Mouse (Mus musculus) embryonic facial prominence, embryonic 15.5 days (tissue): Measurements from ENCODE around the gene Sigmar1. TPM values are rescaled to one million over a fixed set of nuclear protein-coding genes. Genes with fewer than 3 reads are reported as not detected.
A peak's percentile ranks its signal among the peaks of the same experiment; 100 is the strongest.
"Not testable (repeated sequence)": the region's sequence is repeated elsewhere in the genome, so short reads cannot be mapped to it uniquely, and the experiment has no call there.

Source experiments
- ATAC-seq: fragments of 200-750 bp; cut with Nextera tagmentation; 2 replicates; pipeline ENCODE4 v1.8.0; 2017; ENCODE audit warnings: low read depth, moderate TSS enrichment; ENCODE audit not compliant: insufficient number of reproducible peaks, low FRiP score, low TSS enrichment
- H3K27ac ChIP-seq: fragments of 300-500 bp; sonication (generic); replicated peaks from 2 replicates; pipeline ENCODE4 v1.5.1; 2015; ENCODE audit warnings: mild to moderate bottlenecking, inconsistent platforms
- H3K27me3 ChIP-seq: fragments of 300-500 bp; sonication (generic); 2 replicates; pipeline ENCODE4 v1.6.1; 2015; ENCODE audit warnings: inconsistent platforms
- H3K36me3 ChIP-seq: fragments of 300-500 bp; sonication (generic); 2 replicates; pipeline ENCODE4 v1.6.1; 2015; ENCODE audit warnings: mild to moderate bottlenecking, inconsistent platforms
- H3K4me1 ChIP-seq: fragments of 300-500 bp; sonication (generic); 2 replicates; pipeline ENCODE4 v1.6.1; 2015; ENCODE audit warnings: inconsistent platforms
- H3K4me2 ChIP-seq: fragments of 300-500 bp; sonication (generic); replicated peaks from 2 replicates; pipeline ENCODE4 v1.6.1; 2015; ENCODE audit warnings: mild to moderate bottlenecking, inconsistent platforms
- H3K4me3 ChIP-seq: fragments of 300-500 bp; sonication (generic); replicated peaks from 2 replicates; pipeline ENCODE4 v1.5.1; 2015; ENCODE audit warnings: mild to moderate bottlenecking, inconsistent platforms
- H3K9ac ChIP-seq: fragments of 300-500 bp; sonication (generic); 2 replicates; pipeline ENCODE4 v1.6.1; 2015; ENCODE audit warnings: inconsistent platforms
- H3K9me3 ChIP-seq: fragments of 300-500 bp; sonication (generic); replicated peaks from 2 replicates; pipeline ENCODE4 v1.6.1; 2016; ENCODE audit warnings: inconsistent platforms
- WGBS: fragments of 180-500 bp; shearing (Covaris S2); methylation state at CpG from one replicate; pipeline ENCODE4 v1.1.7; 2015; 5-methylcytosine and 5-hydroxymethylcytosine counted together
- polyA plus RNA-seq: library from polyadenylated mRNA; unstranded; fragments of >200 nt; fragmentation: Nextera tagmentation; extraction: Ambion mirVana; gene quantifications from 2 replicates; pipeline ENCODE4 v1.2.1, GENCODE M21; 2015

Gene Sigmar1
- polyA plus RNA-seq, 1 experiment from 2014 or later = 79.7 TPM

- Histone ChIP-seq H3K4me2 (no peak overlapping the region), H3K9me3 (no peaks in the 10 kb centered on the region), H3K36me3 (no peaks in the 10 kb centered on the region), H3K9ac (no peak overlapping the region), H3K27me3 (peaks cover 10% of the 10 kb centered on the region; the same call in 1 of the 2 replicates), H3K4me3 (no peak overlapping the region), H3K4me1 (peaks cover 60% of the 10 kb centered on the region), H3K27ac (no peak overlapping the region)
- ATAC-seq = no peak
- 29% methylated on average over 8 of the region's 8 CpGs for WGBS
These were observed 47.7 kb downstream of the Sigmar1 start for GRCm38 (mm10) chr4:41708192-41708745.

DNA sequence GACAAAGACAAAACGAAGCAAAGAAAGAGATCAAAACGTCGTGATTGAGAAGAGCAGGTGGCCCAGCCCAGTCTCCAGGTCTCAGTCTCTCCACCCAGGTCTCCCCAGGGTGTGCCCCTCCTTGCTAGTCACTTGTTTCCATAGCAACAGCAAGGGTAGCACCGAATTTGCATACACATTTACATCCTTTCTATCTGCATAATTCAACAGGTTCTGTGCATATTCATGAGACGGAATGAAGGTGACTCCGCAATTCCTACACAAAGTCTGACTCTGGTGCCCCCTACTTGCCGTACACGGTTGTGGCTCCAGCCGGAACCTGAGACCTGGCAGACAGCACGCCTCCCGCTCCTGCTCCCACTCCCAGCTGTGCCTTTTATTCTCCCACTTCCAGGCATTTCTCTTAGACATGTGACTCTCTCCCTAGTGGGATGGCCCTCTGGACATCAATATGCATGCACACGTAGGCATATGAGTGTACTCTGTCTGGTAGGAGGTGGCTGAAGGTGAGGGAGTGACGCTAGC, 48.9 kb downstream of the Sigmar1 start:
- 4% methylated on average over 13 of the region's 13 CpGs for WGBS
- H3K27me3 ChIP-seq = peaks cover 10% of the 10 kb centered on the region; the same call in 1 of the 2 replicates
- no peaks in the 10 kb centered on the region for H3K9me3 ChIP-seq
- H3K4me3 ChIP-seq = no peak overlapping the region
- H3K4me1 ChIP-seq = peaks cover 51% of the 10 kb centered on the region
- peak overlapping the region; percentile 1; the same call in 1 of the 2 replicates for H3K4me2 ChIP-seq
- H3K9ac ChIP-seq = no peak overlapping the region
- no peaks in the 10 kb centered on the region for H3K36me3 ChIP-seq
- no peak overlapping the region for H3K27ac ChIP-seq
- ATAC-seq = peak; percentile 36

GRCm38 (mm10) chr4:41705922-41706754, 49.8 kb downstream of the Sigmar1 start:
- H3K27me3 ChIP-seq = peaks cover 10% of the 10 kb centered on the region; the same call in 1 of the 2 replicates

GRCm38 (mm10) chr4:41704651-41705050, 51.3 kb downstream of the Sigmar1 start:
- no peaks in the 10 kb centered on the region for H3K9me3 ChIP-seq
- H3K4me2 ChIP-seq = no peak overlapping the region
- no peaks in the 10 kb centered on the region for H3K36me3 ChIP-seq
- no peak overlapping the region for H3K9ac ChIP-seq
- no peak overlapping the region for H3K4me3 ChIP-seq
- peaks cover 10% of the 10 kb centered on the region; the same call in 1 of the 2 replicates for H3K27me3 ChIP-seq
- H3K4me1 ChIP-seq = peaks cover 42% of the 10 kb centered on the region
- WGBS = 4% methylated on average over 5 of the region's 5 CpGs
- no peak for ATAC-seq
- 0 out of 2 replicates have a peak overlapping the region, but pooled peaks have one; percentile 12 for H3K27ac ChIP-seq

More at GRCm38 (mm10) chr4:41705922-41706754, 49.8 kb downstream of the Sigmar1 start:
- Histone ChIP-seq H3K9me3 (no peaks in the 10 kb centered on the region), H3K9ac (no peak overlapping the region), H3K4me3 (no peak overlapping the region), H3K4me2 (0 out of 2 replicates have a peak overlapping the region, but pooled peaks have one; percentile 1), H3K27ac (peak overlapping the region; percentile 44; the same call in 1 of the 2 replicates), H3K4me1 (peaks cover 42% of the 10 kb centered on the region), H3K36me3 (no peaks in the 10 kb centered on the region)
- no peak for ATAC-seq
- 44% methylated on average over 19 of the region's 19 CpGs for WGBS

DNA sequence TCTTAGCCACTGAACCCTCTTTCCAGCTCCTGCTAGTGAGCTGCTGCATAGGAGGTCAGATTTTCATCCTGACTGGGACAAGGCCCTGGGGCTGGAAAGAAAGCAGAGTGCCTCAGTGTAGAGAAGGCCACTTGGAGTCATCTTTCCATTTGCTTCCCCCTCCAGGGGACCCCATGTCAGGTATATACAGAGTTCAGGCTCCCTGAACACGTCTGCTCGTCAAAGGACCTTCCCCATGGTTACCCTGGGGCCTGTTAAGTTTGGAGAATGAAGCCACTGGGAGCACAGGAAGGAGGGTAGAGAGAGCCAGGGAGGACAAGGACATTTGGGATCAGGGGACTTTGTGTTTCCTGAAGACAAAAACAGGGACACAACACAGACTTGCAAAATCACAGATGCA, 53.7 kb downstream of the Sigmar1 start:
- not testable (repeated sequence) for H3K4me3 ChIP-seq, ATAC-seq, H3K27me3 ChIP-seq, H3K4me2 ChIP-seq, H3K27ac ChIP-seq, H3K9ac ChIP-seq, H3K36me3 ChIP-seq, H3K9me3 ChIP-seq
- peaks cover 32% of the 10 kb centered on the region for H3K4me1 ChIP-seq
- 49% methylated on average over 2 of the region's 2 CpGs for WGBS

- not testable (repeated sequence) for H3K4me2 ChIP-seq, H3K4me3 ChIP-seq, H3K9me3 ChIP-seq, H3K36me3 ChIP-seq, H3K27me3 ChIP-seq, H3K27ac ChIP-seq, ATAC-seq, H3K9ac ChIP-seq
- WGBS = 100% methylated on average over 2 of the region's 8 CpGs
- peaks cover 13% of the 10 kb centered on the region for H3K4me1 ChIP-seq
These were observed 55.7 kb downstream of the Sigmar1 start for GRCm38 (mm10) chr4:41700224-41700623.

GRCm38 (mm10) chr4:41699783-41700182, 56.2 kb downstream of the Sigmar1 start, which contains the start of gene Il11ra1:
Gene Il11ra1 (plus strand): TSS chr4:41699989.
- H3K36me3 ChIP-seq, H3K9ac ChIP-seq, H3K9me3 ChIP-seq, H3K4me1 ChIP-seq, H3K27ac ChIP-seq, H3K4me3 ChIP-seq, H3K27me3 ChIP-seq, ATAC-seq: not testable (repeated sequence)
- WGBS = 78% methylated on average over 9 of the region's 10 CpGs
- H3K4me2 ChIP-seq = 0 out of 2 replicates have a peak within 1 kb of the TSS, but pooled peaks have one; percentile 10

DNA sequence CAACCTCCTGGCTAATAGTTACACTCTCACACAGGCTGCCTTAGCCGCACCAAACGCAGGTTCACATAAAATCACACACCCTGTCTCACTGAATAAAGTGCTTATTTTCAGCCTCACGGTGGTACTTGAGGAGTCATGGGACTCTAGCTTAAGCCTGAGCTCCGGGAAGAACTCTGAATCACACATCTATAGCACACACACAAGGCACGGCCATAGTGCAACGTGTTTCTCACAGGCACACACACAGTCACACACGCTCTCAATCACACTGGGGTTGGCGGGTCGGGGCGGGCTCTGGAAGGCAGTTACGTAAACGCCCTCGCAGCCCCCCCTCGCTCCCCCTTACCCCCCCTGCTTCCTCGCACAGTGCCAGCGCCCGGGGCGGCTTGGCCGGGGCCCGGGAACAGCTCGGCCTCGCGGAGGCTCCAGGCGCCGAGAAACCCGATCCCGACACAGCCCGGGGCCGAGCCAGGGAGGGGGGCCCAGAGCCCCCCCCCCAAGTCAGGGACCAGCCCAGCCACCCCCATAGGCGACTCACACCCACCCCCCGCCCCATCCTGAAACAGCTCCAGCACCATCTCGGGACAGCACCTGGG, 57.4 kb downstream of the Sigmar1 start:
- H3K4me3 ChIP-seq, H3K36me3 ChIP-seq, H3K27me3 ChIP-seq, ATAC-seq, H3K27ac ChIP-seq, H3K9ac ChIP-seq, H3K9me3 ChIP-seq, H3K4me1 ChIP-seq: not testable (repeated sequence)
- 0 out of 2 replicates have a peak overlapping the region, but pooled peaks have one; percentile 10 for H3K4me2 ChIP-seq
- WGBS = 5% methylated on average over 25 of the region's 32 CpGs

- not testable (repeated sequence) for ATAC-seq, H3K27ac ChIP-seq, H3K4me1 ChIP-seq, H3K9me3 ChIP-seq, H3K36me3 ChIP-seq, H3K9ac ChIP-seq, H3K4me3 ChIP-seq, H3K27me3 ChIP-seq
- peak within 1 kb of the TSS; percentile 37; the same call in 1 of the 2 replicates for H3K4me2 ChIP-seq
- WGBS = 14% methylated on average over 29 of the region's 40 CpGs
These were observed 58.8 kb downstream of the Sigmar1 start, which contains the start of gene Cntfr for GRCm38 (mm10) chr4:41696930-41697841. Gene Cntfr (minus strand): TSS chr4:41697089.

GRCm38 (mm10) chr4:41696452-41696851, 59.5 kb downstream of the Sigmar1 start:
- not testable (repeated sequence) for H3K27ac ChIP-seq, H3K4me1 ChIP-seq, H3K27me3 ChIP-seq, H3K4me3 ChIP-seq, H3K9me3 ChIP-seq, H3K9ac ChIP-seq, H3K36me3 ChIP-seq, ATAC-seq, H3K4me2 ChIP-seq
- 13% methylated on average over 12 of the region's 15 CpGs for WGBS
